13 mouse cellular contexts compared by ENCODE assay signal in the genomic region with DNA sequence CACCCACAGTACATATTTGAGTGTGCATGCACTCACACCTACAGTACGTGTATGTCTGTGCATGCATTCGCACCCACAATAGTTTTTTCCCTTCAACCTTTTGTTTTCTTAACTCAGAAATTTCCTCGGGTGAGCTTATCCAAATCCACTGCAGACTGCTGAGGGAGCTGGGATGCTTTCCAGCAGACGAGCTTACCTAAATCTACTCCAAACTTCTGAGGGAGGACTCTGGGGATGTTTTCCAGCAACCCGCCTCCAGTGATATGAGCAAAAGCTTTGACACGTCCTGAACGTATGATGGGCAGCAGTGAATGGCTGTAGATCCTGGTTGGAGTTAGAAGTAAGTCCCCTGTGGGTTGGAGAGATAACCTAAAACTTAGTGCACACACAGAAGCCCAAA.
"Had no signal": no experiment of that assay in that cellular context is flagged by ENCODE, and none has a peak within 500 bp of the region (broad histone marks: within the 10 kb centered on the region; RNA-seq: fewer than 3 reads in every experiment).

No protein-coding gene starts in this region.

- DNase-seq: gastrocnemius, postnatal 14 days; gastrocnemius, postnatal 36 days; heart, adult 11 months; heart, adult 2 months; heart, postnatal 14 days; heart, postnatal 36 days; kidney, adult 18-20 months; kidney, adult 8-10 months; kidney, postnatal 10 days; kidney, postnatal 25 days; kidney, postnatal 4 days; liver; liver, embryonic 13.5 days had no signal
